Mouse (Mus musculus): ENCODE measurements around the gene H2-T22. TPM values are rescaled to one million over a fixed set of nuclear protein-coding genes. Genes with fewer than 3 reads are reported as not detected.
A peak's percentile ranks its signal among the peaks of the same experiment; 100 is the strongest.

The H2-T22 gene
- polyA plus RNA-seq, 1 experiment from 2014 or later: 19.3 TPM

DNA sequence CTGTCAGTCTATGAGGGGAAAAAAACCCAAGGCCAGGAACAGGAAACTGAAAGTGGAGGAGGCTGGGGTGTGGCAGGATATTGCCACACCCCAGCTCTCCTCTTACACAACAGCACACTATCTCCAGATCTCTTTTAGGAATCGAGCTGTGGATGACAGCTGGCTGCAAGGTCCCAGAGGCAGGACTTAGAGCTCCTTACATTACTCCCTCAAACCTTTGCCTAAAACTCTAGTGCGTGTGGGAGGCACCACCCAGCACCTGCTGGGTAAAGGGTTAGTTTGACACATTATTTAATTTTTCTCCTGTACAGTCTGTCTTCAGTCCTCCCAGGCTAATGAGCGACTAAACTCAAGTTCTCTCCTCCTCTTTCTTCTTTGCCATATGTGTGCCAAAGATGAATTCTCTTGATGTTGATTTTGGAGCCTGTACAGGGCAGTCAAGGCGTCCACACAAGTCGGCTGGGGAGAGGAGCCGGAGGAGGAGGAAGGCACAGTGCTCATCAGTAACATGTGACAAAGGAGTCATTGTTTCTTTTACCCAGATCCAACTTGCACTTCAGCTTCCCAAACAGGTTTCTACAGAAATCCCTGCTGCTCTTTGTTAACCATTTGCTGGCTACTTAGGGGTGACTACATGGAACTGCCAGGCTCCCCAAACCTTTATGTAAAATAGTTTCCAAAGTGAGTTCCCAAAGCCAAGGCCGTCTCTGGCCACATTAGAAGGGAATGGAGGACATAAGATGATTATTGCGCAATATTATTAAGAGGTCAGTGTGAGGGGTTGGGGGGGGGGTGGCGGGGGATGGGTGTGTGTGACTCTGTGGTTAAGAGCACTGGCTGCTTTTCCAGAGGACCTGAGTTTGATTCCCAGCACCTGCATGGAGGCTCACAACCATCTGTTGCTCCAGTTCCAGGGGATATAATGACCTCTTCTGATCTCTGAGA lies 18.6 kb downstream of the H2-T22 start:
- no peak overlapping the region for H3K4me3 ChIP-seq (ENCODE audit: low read depth, low read length)
- ATAC-seq (ENCODE audit: insufficient number of reproducible peaks, insufficient read depth, low FRiP score, low read depth): no peak
- no peak overlapping the region for H3K9ac ChIP-seq (replicated peaks; ENCODE audit: low read depth, low read length)
- H3K27ac ChIP-seq (ENCODE audit: low read length): peak overlapping the region; percentile 7; the same call in 1 of the 2 replicates
- no peaks in the 10 kb centered on the region for H3K27me3 ChIP-seq (ENCODE audit: control insufficient read depth, insufficient read depth, low read length)
- no peaks in the 10 kb centered on the region for H3K36me3 ChIP-seq (ENCODE audit: control insufficient read depth, insufficient read depth, low read length)
- H3K9me3 ChIP-seq (ENCODE audit: control insufficient read depth, low read depth, low read length): no peaks in the 10 kb centered on the region
- H3K4me2 ChIP-seq (replicated peaks; ENCODE audit: low read depth, low read length): no peak overlapping the region
- WGBS: 51% methylated on average over 9 of the region's 9 CpGs
- peaks cover 6% of the 10 kb centered on the region; the same call in 1 of the 2 replicates for H3K4me1 ChIP-seq (ENCODE audit: control insufficient read depth, insufficient read depth, low read length)

DNA sequence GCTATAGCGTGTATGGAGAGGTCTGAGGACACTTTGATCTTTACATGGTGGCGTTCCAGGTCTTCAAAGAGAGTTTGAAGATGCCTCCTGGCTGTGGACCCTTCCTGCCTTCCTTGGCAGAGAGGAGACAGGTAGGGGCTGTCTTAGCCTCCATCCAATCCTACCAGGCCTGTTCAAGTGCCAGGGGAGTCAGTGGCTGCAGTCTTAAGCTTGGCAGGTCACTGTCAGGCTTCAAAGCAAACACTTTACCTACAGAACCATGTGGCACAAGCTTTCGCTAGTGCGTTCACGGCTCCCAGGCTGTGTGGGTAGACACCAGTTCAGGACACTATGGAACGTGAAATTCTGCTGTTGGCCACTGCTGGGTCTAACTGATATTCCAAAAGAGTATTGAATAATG lies 19.6 kb downstream of the H2-T22 start:
- Histone ChIP-seq H3K27ac (ENCODE audit: low read length) (no peak overlapping the region), H3K36me3 (ENCODE audit: control insufficient read depth, insufficient read depth, low read length) (no peaks in the 10 kb centered on the region), H3K9me3 (ENCODE audit: control insufficient read depth, low read depth, low read length) (no peaks in the 10 kb centered on the region), H3K27me3 (ENCODE audit: control insufficient read depth, insufficient read depth, low read length) (no peaks in the 10 kb centered on the region), H3K4me3 (ENCODE audit: low read depth, low read length) (no peak overlapping the region), H3K4me1 (ENCODE audit: control insufficient read depth, insufficient read depth, low read length) (peaks cover 6% of the 10 kb centered on the region; the same call in 1 of the 2 replicates), H3K9ac (replicated peaks; ENCODE audit: low read depth, low read length) (no peak overlapping the region), H3K4me2 (replicated peaks; ENCODE audit: low read depth, low read length) (no peak overlapping the region)
- ATAC-seq (ENCODE audit: insufficient number of reproducible peaks, insufficient read depth, low FRiP score, low read depth): no peak
- 90% methylated on average over 6 of the region's 6 CpGs for WGBS

DNA sequence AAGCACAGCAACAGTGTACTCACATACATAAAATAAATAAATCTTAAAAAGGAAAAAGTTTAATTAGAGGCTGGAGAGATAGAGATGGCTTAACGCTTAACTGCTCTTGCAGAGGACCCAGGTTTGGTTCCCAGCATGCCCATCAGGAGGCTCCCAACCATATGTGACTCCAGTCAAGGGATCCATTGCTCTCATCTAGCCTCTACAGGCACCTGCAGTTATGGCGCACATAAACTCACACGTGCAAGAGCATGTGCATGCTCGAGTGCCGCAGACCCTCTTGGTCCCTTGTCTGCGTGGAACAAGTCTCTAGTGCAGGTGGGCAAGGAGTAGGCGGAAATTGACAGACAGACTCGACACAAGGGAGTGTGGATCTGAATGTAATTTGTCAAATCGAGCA lies 20.4 kb downstream of the H2-T22 start:
- 94% methylated on average over 9 of the region's 9 CpGs for WGBS
- Histone ChIP-seq H3K9me3 (ENCODE audit: control insufficient read depth, low read depth, low read length) (no peaks in the 10 kb centered on the region), H3K27me3 (ENCODE audit: control insufficient read depth, insufficient read depth, low read length) (no peaks in the 10 kb centered on the region), H3K4me2 (replicated peaks; ENCODE audit: low read depth, low read length) (no peak overlapping the region), H3K36me3 (ENCODE audit: control insufficient read depth, insufficient read depth, low read length) (no peaks in the 10 kb centered on the region), H3K4me1 (ENCODE audit: control insufficient read depth, insufficient read depth, low read length) (peaks cover 6% of the 10 kb centered on the region; the same call in 1 of the 2 replicates), H3K9ac (replicated peaks; ENCODE audit: low read depth, low read length) (no peak overlapping the region), H3K4me3 (ENCODE audit: low read depth, low read length) (no peak overlapping the region), H3K27ac (ENCODE audit: low read length) (no peak overlapping the region)
- ATAC-seq (ENCODE audit: insufficient number of reproducible peaks, insufficient read depth, low FRiP score, low read depth): no peak

DNA sequence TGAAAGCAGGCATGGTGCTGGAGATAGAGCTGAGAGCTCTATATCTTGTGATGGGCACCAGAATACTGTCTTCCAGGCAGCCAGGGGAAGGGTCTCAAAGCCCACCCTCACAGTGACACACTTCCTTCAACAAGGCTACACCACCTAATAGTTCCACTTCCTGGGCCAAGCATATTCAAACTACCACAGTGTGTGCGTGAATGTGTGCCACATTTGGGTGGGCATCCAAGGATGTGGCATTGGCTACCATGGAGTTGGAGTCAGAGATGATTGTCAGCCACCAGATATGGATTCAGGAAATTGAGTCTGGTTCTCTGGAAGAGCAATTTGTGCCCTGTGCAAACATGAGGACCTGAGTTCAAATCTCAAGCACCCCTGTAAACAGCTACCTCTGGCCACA lies 21.2 kb downstream of the H2-T22 start:
- no peaks in the 10 kb centered on the region for H3K36me3 ChIP-seq (ENCODE audit: control insufficient read depth, insufficient read depth, low read length)
- H3K9me3 ChIP-seq (ENCODE audit: control insufficient read depth, low read depth, low read length): no peaks in the 10 kb centered on the region
- peaks cover 6% of the 10 kb centered on the region; the same call in 1 of the 2 replicates for H3K4me1 ChIP-seq (ENCODE audit: control insufficient read depth, insufficient read depth, low read length)
- 88% methylated on average over 1 of the region's 1 CpGs for WGBS
- H3K27me3 ChIP-seq (ENCODE audit: control insufficient read depth, insufficient read depth, low read length): no peaks in the 10 kb centered on the region
- no peak overlapping the region; the same call in 1 of the 2 replicates for H3K4me2 ChIP-seq (replicated peaks; ENCODE audit: low read depth, low read length)
- H3K9ac ChIP-seq (replicated peaks; ENCODE audit: low read depth, low read length): no peak overlapping the region
- H3K27ac ChIP-seq (ENCODE audit: low read length): no peak overlapping the region
- no peak overlapping the region for H3K4me3 ChIP-seq (ENCODE audit: low read depth, low read length)
- ATAC-seq (ENCODE audit: insufficient number of reproducible peaks, insufficient read depth, low FRiP score, low read depth): no peak

DNA sequence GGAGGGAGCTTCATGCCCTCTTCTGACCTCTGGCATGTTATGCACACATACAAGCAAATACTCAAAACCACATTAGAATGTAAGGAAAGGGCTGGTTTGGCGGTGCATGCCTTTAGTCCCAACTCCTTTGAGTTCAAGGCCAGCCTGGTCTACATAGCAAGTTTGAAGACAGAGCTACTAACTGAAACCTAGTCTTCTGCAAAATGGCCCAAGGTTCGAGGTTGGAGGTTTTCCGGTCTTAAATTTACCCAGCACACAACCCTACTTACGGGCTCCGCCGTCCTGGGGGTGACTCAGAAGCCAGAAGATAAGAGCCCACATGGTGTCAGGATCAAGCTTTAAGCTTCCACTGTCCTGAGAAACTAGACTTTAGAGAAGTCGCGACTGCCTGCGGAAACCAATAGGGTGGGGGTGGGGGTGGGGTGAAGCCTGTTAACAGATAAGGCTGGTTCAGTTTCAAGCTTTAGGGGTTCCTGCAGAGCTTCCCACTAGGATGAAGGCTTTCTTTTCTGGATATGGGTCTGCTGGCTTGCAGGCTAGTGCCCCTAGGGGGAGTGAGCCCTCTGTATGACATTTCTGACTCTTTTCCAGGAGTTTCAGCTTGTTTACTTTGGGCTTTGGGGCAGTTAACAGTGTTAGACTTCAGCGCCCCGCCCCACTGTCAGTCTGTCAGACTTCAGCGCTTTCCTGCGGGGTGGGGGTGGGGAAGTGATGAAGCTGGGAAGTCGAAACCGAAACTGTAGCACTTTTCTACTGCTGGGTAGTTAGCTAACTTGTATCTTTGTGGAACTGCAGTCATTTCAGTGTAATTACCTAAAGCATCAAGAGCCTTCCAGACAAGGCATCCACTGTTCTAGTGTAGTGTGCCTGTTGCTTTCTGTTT lies 22.1 kb downstream of the H2-T22 start, which contains the start of gene H2-T24:
TSS of gene H2-T24 (minus strand) at position 370 of the 883 bp plus-strand sequence.
- H3K4me2 ChIP-seq (replicated peaks; ENCODE audit: low read depth, low read length): no peak within 1 kb of the TSS; the same call in 1 of the 2 replicates
- H3K9me3 ChIP-seq (ENCODE audit: control insufficient read depth, low read depth, low read length): no peaks in the 10 kb centered on the region
- ATAC-seq (ENCODE audit: insufficient number of reproducible peaks, insufficient read depth, low FRiP score, low read depth): peak; percentile 50; the same call in 1 of the 2 replicates
- no peaks in the 10 kb centered on the region for H3K27me3 ChIP-seq (ENCODE audit: control insufficient read depth, insufficient read depth, low read length)
- no peak within 1 kb of the TSS for H3K4me3 ChIP-seq (ENCODE audit: low read depth, low read length)
- WGBS: 33% methylated on average over 15 of the region's 15 CpGs
- no peak within 1 kb of the TSS for H3K9ac ChIP-seq (replicated peaks; ENCODE audit: low read depth, low read length)
- peaks cover 6% of the 10 kb centered on the region; the same call in 1 of the 2 replicates for H3K4me1 ChIP-seq (ENCODE audit: control insufficient read depth, insufficient read depth, low read length)
- H3K36me3 ChIP-seq (ENCODE audit: control insufficient read depth, insufficient read depth, low read length): no peaks in the 10 kb centered on the region
- no peak within 1 kb of the TSS for H3K27ac ChIP-seq (ENCODE audit: low read length)

DNA sequence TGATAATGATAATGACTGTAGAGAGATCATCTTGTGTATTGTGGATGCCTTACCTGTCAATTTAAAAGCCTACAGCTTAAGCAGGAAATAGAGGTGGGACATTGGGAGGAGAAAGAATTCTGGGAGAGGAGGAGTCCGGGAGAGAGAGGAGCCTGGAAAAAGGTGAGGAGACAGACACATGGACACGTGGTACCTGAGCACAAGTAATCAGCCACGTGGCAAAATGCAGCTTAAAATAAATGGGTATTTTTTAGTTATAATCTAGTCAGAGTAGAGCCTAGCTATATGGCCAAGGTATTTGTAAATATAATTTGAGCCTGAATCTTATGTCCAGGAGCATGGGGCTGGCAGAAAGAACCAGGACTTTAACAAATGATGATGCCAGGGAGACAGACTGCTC lies 23.0 kb downstream of the H2-T22 start:
- WGBS: 63% methylated on average over 3 of the region's 3 CpGs
- H3K27ac ChIP-seq (ENCODE audit: low read length): no peak overlapping the region
- no peaks in the 10 kb centered on the region for H3K27me3 ChIP-seq (ENCODE audit: control insufficient read depth, insufficient read depth, low read length)
- H3K4me1 ChIP-seq (ENCODE audit: control insufficient read depth, insufficient read depth, low read length): peaks cover 4% of the 10 kb centered on the region; the same call in 1 of the 2 replicates
- no peak for ATAC-seq (ENCODE audit: insufficient number of reproducible peaks, insufficient read depth, low FRiP score, low read depth)
- no peak overlapping the region for H3K4me3 ChIP-seq (ENCODE audit: low read depth, low read length)
- H3K36me3 ChIP-seq (ENCODE audit: control insufficient read depth, insufficient read depth, low read length): no peaks in the 10 kb centered on the region
- H3K4me2 ChIP-seq (replicated peaks; ENCODE audit: low read depth, low read length): no peak overlapping the region
- no peak overlapping the region for H3K9ac ChIP-seq (replicated peaks; ENCODE audit: low read depth, low read length)
- H3K9me3 ChIP-seq (ENCODE audit: control insufficient read depth, low read depth, low read length): no peaks in the 10 kb centered on the region

DNA sequence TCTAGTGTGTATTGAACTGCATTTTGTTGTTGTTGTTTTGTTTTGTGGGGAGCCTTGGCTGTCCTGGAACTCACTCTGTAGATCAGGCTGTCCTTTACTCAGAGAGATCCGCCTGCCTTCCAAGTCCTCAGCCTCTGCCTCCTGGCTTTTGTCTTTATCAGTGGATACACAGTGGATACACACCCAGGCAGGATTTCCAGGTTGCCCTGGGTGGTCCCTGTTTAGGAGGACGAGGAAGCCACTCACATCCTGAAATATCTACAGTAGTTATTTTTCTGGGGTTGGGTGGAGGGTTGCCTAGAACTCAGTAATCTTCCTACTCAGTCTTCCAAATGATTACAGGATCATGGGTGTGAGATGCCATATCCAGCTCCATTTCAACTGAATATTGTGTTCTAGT lies 23.6 kb downstream of the H2-T22 start:
- Histone ChIP-seq H3K9me3 (ENCODE audit: control insufficient read depth, low read depth, low read length) (no peaks in the 10 kb centered on the region), H3K27ac (ENCODE audit: low read length) (no peak overlapping the region), H3K4me1 (ENCODE audit: control insufficient read depth, insufficient read depth, low read length) (no peaks in the 10 kb centered on the region), H3K4me3 (ENCODE audit: low read depth, low read length) (no peak overlapping the region), H3K9ac (replicated peaks; ENCODE audit: low read depth, low read length) (no peak overlapping the region), H3K36me3 (ENCODE audit: control insufficient read depth, insufficient read depth, low read length) (no peaks in the 10 kb centered on the region), H3K27me3 (ENCODE audit: control insufficient read depth, insufficient read depth, low read length) (no peaks in the 10 kb centered on the region), H3K4me2 (replicated peaks; ENCODE audit: low read depth, low read length) (no peak overlapping the region)
- ATAC-seq (ENCODE audit: insufficient number of reproducible peaks, insufficient read depth, low FRiP score, low read depth): no peak
- WGBS: 66% methylated on average over 2 of the region's 2 CpGs

DNA sequence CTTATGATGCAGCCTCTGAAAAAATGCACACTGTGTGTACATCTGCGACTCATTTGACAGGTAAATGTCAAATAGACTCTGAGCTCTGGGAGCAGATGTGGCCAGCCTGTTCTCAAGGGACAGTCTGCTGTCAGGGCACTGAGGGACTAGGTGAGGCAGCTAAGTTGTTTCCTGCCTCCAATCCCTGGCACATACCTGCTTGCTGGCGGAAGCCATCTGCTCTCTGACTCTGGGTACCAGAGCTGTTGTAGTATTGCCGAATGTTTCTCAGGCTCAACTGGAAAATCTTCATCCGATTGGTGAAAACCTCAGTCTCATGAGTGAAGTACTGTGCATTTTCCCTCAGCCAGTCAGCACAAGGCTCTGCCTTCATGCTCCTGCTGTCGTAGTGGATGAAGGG lies 25.5 kb downstream of the H2-T22 start:
- Histone ChIP-seq H3K27ac (ENCODE audit: low read length) (no peak overlapping the region), H3K9ac (replicated peaks; ENCODE audit: low read depth, low read length) (no peak overlapping the region), H3K9me3 (ENCODE audit: control insufficient read depth, low read depth, low read length) (no peaks in the 10 kb centered on the region), H3K27me3 (ENCODE audit: control insufficient read depth, insufficient read depth, low read length) (no peaks in the 10 kb centered on the region), H3K36me3 (ENCODE audit: control insufficient read depth, insufficient read depth, low read length) (no peaks in the 10 kb centered on the region), H3K4me1 (ENCODE audit: control insufficient read depth, insufficient read depth, low read length) (no peaks in the 10 kb centered on the region), H3K4me3 (ENCODE audit: low read depth, low read length) (no peak overlapping the region), H3K4me2 (replicated peaks; ENCODE audit: low read depth, low read length) (no peak overlapping the region)
- ATAC-seq (ENCODE audit: insufficient number of reproducible peaks, insufficient read depth, low FRiP score, low read depth): no peak
- 84% methylated on average over 5 of the region's 5 CpGs for WGBS

Measured in stomach, embryonic 14.5 days (tissue).